Mouse (Mus musculus): Measurements from ENCODE around the gene Ccser2. TPM values are rescaled to one million over a fixed set of nuclear protein-coding genes. Genes with fewer than 3 reads are reported as not detected.

The Ccser2 gene
- polyA plus RNA-seq, 1 experiment from 2014 or later, result 40.9 TPM

DNA sequence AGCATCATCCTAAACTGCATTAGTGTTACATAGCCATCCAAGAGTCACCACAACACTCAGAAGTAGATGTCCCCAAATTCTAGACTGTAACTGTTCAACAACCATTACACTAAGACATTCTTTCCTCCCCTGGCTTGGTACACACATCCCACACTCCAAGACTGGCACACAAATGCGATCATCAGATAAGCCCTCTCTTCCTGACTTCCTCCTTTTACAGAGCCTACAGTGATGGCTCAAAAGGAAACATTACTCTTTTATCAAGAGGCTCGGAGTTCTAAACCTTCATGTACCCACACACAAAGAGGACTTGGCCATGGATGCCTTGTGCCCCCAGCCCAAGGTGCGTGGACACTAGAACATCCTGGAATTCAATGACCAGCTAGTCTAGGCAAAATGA, 45.2 kb downstream of the Ccser2 start:
- H3K36me3 ChIP-seq (ENCODE audit: control insufficient read depth, insufficient read depth, low read length), result no peaks in the 10 kb centered on the region
- H3K4me3 ChIP-seq (ENCODE audit: low read length), result no peak overlapping the region
- no peaks in the 10 kb centered on the region for H3K27me3 ChIP-seq (ENCODE audit: control insufficient read depth, insufficient read depth, low read depth, low read length)
- no peaks in the 10 kb centered on the region for H3K9me3 ChIP-seq (ENCODE audit: control insufficient read depth, low read length)
- peaks cover 3% of the 10 kb centered on the region for H3K4me1 ChIP-seq (replicated peaks; ENCODE audit: control insufficient read depth, insufficient read depth, low read length)
- H3K9ac ChIP-seq (ENCODE audit: low read length), result no peak overlapping the region
- H3K4me2 ChIP-seq (ENCODE audit: low read depth, low read length), result no peak overlapping the region
- 74% methylated on average over 3 of the region's 3 CpGs for WGBS
- ATAC-seq (ENCODE audit: low read depth), result no peak
- no peak overlapping the region for H3K27ac ChIP-seq (ENCODE audit: low read length)

DNA sequence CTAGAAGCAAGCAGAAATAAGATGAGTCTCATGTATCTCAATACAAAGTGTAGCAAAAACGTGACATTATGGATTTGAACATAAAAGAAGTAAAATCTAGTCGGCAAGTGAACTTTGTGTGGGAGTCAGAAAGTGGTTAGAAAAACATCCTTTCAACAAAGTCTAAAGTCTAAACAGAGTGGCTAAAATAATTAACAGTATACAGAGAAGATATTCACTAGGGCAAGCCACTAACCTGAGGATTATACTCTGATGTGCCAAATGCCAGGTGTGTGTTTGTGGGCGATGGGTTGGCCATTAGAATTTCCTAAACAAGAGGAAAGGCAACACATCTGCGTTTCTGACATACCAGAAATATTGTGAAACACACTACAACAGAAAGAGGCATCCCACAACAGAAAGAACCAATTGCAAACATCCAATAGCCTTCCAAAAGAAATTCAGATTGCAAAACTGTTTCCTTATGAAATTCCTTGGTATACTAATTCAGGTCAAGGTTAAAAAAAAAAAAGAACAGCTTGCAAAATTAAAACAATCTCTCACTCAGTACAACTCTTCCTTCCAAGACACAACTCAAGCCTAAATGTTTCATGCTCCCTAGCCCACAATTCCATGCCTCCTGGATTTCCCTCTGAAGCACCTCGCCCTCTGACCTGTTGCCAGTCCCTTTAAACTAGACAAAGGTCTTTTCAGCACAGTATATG, 47.1 kb downstream of the Ccser2 start:
- no peak overlapping the region for H3K4me3 ChIP-seq (ENCODE audit: low read length)
- H3K9ac ChIP-seq (ENCODE audit: low read length), result no peak overlapping the region
- 79% methylated on average over 5 of the region's 5 CpGs for WGBS

DNA sequence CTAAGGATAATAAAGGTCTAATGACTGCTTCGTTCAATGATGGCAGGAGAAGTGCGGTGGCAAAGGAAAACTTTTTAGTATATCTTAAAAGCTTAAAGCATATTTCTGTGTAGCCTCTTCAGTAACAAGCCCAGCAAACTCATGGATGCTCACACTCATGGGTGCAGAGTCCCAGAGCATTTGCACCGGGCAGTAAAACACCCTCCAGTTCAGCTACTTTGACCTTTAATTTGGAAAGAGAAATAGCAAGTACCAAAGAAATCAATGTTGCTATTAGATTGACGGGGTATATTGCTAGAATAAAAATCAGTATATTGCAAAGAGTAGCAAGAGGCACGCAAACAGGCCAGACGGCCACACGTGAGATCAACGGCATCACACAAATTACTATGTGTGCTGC, 48.7 kb downstream of the Ccser2 start:
- H3K4me2 ChIP-seq (ENCODE audit: low read depth, low read length), result no peak overlapping the region
- no peak overlapping the region for H3K9ac ChIP-seq (ENCODE audit: low read length)
- ATAC-seq (ENCODE audit: low read depth), result no peak
- H3K4me1 ChIP-seq (replicated peaks; ENCODE audit: control insufficient read depth, insufficient read depth, low read length), result peaks cover 3% of the 10 kb centered on the region
- peaks cover 3% of the 10 kb centered on the region; the same call in 1 of the 2 replicates for H3K36me3 ChIP-seq (ENCODE audit: control insufficient read depth, insufficient read depth, low read length)
- no peaks in the 10 kb centered on the region for H3K9me3 ChIP-seq (ENCODE audit: control insufficient read depth, low read length)
- H3K27me3 ChIP-seq (ENCODE audit: control insufficient read depth, insufficient read depth, low read depth, low read length), result no peaks in the 10 kb centered on the region
- no peak overlapping the region for H3K4me3 ChIP-seq (ENCODE audit: low read length)
- 88% methylated on average over 8 of the region's 8 CpGs for WGBS
- peak overlapping the region; percentile 97 for H3K27ac ChIP-seq (ENCODE audit: low read length)

More for the DNA sequence above, 47.1 kb downstream of the Ccser2 start:
- ATAC-seq (ENCODE audit: low read depth), result no peak
- Histone ChIP-seq H3K27me3 (ENCODE audit: control insufficient read depth, insufficient read depth, low read depth, low read length) (no peaks in the 10 kb centered on the region), H3K4me1 (replicated peaks; ENCODE audit: control insufficient read depth, insufficient read depth, low read length) (peaks cover 3% of the 10 kb centered on the region), H3K27ac (ENCODE audit: low read length) (no peak overlapping the region), H3K36me3 (ENCODE audit: control insufficient read depth, insufficient read depth, low read length) (peaks cover 3% of the 10 kb centered on the region; the same call in 1 of the 2 replicates), H3K9me3 (ENCODE audit: control insufficient read depth, low read length) (no peaks in the 10 kb centered on the region), H3K4me2 (ENCODE audit: low read depth, low read length) (no peak overlapping the region)

DNA sequence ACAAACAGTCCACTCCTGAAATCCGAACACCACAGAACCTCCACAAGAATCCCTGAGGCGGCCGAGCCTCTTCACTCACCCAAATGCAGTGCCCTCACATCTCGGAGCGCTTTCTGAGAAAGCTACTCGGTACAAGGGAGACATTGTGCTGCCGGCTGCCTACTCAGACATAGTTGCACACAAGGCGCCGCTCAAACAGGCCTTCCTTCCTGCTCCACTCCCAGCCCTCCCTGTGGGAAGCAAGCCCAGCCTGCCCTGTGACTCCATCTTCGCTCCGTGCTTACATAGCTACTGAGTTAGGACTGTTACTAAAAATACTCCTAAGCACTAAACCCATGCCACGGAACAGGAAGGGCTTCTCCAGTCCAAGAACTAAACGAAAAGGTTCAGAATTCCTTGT, 49.4 kb downstream of the Ccser2 start:
- Histone ChIP-seq H3K9ac (ENCODE audit: low read length) (peak overlapping the region; percentile 79), H3K36me3 (ENCODE audit: control insufficient read depth, insufficient read depth, low read length) (peaks cover 3% of the 10 kb centered on the region; the same call in 1 of the 2 replicates), H3K4me2 (ENCODE audit: low read depth, low read length) (peak overlapping the region; percentile 55), H3K4me3 (ENCODE audit: low read length) (peak overlapping the region; percentile 48), H3K27ac (ENCODE audit: low read length) (peak overlapping the region; percentile 97), H3K9me3 (ENCODE audit: control insufficient read depth, low read length) (no peaks in the 10 kb centered on the region), H3K4me1 (replicated peaks; ENCODE audit: control insufficient read depth, insufficient read depth, low read length) (peaks cover 3% of the 10 kb centered on the region), H3K27me3 (ENCODE audit: control insufficient read depth, insufficient read depth, low read depth, low read length) (no peaks in the 10 kb centered on the region)
- 16% methylated on average over 13 of the region's 13 CpGs for WGBS
- peak; percentile 97 for ATAC-seq (ENCODE audit: low read depth)

DNA sequence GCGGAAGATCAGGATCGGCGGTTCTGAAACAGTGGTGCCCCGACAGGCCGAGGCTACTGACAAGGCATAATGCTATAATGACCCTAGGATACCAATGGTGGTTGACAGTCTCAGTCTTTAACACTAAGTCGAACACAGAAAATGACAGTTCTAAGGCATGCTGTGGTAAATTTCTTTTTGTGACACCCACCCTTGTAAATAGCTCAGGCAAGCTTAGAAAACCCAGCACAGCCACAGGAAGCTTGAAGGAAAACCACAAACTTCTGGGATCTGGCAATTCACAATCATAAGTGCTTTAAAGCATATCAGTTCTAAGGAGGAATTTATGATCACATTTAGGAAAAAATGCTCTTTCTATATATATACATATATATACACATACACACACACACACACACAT, 53.4 kb downstream of the Ccser2 start:
- H3K36me3 ChIP-seq (ENCODE audit: control insufficient read depth, insufficient read depth, low read length), result peaks cover 3% of the 10 kb centered on the region; the same call in 1 of the 2 replicates
- no peak overlapping the region for H3K9ac ChIP-seq (ENCODE audit: low read length)
- H3K4me3 ChIP-seq (ENCODE audit: low read length), result no peak overlapping the region
- WGBS, result 93% methylated on average over 6 of the region's 6 CpGs
- no peak overlapping the region for H3K27ac ChIP-seq (ENCODE audit: low read length)
- no peaks in the 10 kb centered on the region for H3K9me3 ChIP-seq (ENCODE audit: control insufficient read depth, low read length)
- no peak for ATAC-seq (ENCODE audit: low read depth)
- H3K4me2 ChIP-seq (ENCODE audit: low read depth, low read length), result no peak overlapping the region
- no peaks in the 10 kb centered on the region for H3K27me3 ChIP-seq (ENCODE audit: control insufficient read depth, insufficient read depth, low read depth, low read length)
- peaks cover 6% of the 10 kb centered on the region for H3K4me1 ChIP-seq (replicated peaks; ENCODE audit: control insufficient read depth, insufficient read depth, low read length)

DNA sequence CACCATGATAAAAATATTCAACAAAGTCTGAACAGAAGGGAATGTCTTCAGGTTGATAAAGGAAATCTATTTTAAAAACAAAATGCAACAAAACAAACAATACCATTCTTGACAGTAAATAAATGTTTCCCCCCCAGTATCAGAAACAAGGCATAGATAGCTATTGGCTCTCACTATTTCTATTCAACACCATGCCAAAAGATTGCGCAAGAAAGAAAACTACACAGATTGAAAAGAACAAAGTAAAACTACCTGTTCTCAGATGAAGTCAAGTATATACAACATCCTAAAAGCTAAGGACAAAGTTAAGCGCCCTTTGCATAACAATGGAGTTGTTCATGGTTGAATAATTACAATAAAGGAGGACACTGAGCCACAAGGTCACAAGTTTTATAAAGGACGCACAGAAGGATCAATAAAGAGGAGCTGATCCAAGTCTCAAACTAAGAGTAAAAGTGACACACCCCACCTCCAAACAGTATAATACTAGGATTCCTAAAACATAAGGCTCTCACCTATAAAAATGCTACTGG, 54.0 kb downstream of the Ccser2 start:
- Histone ChIP-seq H3K36me3 (ENCODE audit: control insufficient read depth, insufficient read depth, low read length) (peaks cover 3% of the 10 kb centered on the region; the same call in 1 of the 2 replicates), H3K4me1 (replicated peaks; ENCODE audit: control insufficient read depth, insufficient read depth, low read length) (peaks cover 5% of the 10 kb centered on the region), H3K9me3 (ENCODE audit: control insufficient read depth, low read length) (no peaks in the 10 kb centered on the region), H3K4me3 (ENCODE audit: low read length) (no peak overlapping the region), H3K27me3 (ENCODE audit: control insufficient read depth, insufficient read depth, low read depth, low read length) (no peaks in the 10 kb centered on the region), H3K9ac (ENCODE audit: low read length) (no peak overlapping the region), H3K27ac (ENCODE audit: low read length) (no peak overlapping the region), H3K4me2 (ENCODE audit: low read depth, low read length) (no peak overlapping the region)
- no peak for ATAC-seq (ENCODE audit: low read depth)
- 98% methylated on average over 3 of the region's 3 CpGs for WGBS

DNA sequence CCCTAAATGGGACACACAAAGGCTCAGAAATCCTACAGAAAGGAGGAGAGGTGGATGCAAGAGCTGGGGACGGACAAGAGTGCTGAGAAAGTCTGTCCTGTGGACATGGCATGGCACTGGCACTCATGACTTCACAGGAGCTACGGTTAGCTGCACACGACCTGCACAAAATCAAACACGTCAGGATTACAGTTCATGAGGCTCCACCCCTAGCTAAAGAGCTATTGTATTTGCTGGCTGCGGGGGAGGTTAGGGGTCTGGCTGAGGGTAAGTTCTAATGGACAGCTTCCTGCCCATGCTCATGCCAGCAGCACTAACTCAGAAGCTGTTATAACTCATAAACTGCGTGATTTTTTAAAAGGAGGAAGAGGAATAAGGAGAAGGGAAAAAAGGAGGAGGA, 56.8 kb downstream of the Ccser2 start:
- no peak for ATAC-seq (ENCODE audit: low read depth)
- no peak overlapping the region for H3K27ac ChIP-seq (ENCODE audit: low read length)

DNA sequence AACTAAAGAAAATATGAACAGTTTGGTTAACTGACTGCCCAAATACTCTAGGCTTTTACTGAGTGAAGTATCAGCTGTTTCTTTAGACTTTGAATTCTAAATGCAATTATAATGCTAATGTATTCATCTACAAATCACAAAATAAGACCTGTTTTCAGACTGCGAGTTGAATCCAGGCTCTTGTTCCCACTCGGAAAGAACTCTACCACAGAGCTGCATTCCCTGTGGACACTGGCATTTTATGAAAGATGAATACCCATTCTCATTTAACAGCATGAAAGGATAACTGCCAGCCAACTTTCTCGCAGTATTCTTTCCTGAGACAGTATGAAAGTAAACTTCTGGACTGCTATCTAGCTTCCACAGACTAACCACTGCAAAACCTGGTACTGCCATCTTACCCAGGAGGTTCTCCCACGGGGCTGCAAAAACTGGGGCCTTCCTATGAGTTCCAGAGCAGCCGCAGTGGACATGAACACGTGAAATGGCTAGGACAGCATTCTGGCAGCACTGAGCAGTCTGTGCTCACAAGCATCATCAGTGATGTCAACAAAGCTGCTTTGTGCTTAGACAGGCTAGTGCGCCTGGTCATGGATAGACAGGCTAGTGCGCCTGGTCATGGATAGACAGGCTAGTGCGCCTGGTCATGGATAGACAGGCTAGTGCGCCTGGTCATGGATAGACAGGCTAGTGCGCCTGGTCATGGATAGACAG, 62.6 kb downstream of the Ccser2 start:
- Histone ChIP-seq H3K4me2 (ENCODE audit: low read depth, low read length) (no peak overlapping the region), H3K27ac (ENCODE audit: low read length) (no peak overlapping the region), H3K9me3 (ENCODE audit: control insufficient read depth, low read length) (no peaks in the 10 kb centered on the region), H3K4me1 (replicated peaks; ENCODE audit: control insufficient read depth, insufficient read depth, low read length) (no peaks in the 10 kb centered on the region), H3K4me3 (ENCODE audit: low read length) (no peak overlapping the region), H3K27me3 (ENCODE audit: control insufficient read depth, insufficient read depth, low read depth, low read length) (no peaks in the 10 kb centered on the region), H3K36me3 (ENCODE audit: control insufficient read depth, insufficient read depth, low read length) (no peaks in the 10 kb centered on the region), H3K9ac (ENCODE audit: low read length) (no peak overlapping the region)
- 92% methylated on average over 10 of the region's 11 CpGs for WGBS
- ATAC-seq (ENCODE audit: low read depth), result no peak

More for the DNA sequence above, 56.8 kb downstream of the Ccser2 start:
- Histone ChIP-seq H3K4me2 (ENCODE audit: low read depth, low read length) (no peak overlapping the region), H3K9me3 (ENCODE audit: control insufficient read depth, low read length) (no peaks in the 10 kb centered on the region), H3K9ac (ENCODE audit: low read length) (no peak overlapping the region), H3K27me3 (ENCODE audit: control insufficient read depth, insufficient read depth, low read depth, low read length) (no peaks in the 10 kb centered on the region), H3K4me3 (ENCODE audit: low read length) (no peak overlapping the region), H3K4me1 (replicated peaks; ENCODE audit: control insufficient read depth, insufficient read depth, low read length) (peaks cover 3% of the 10 kb centered on the region), H3K36me3 (ENCODE audit: control insufficient read depth, insufficient read depth, low read length) (no peaks in the 10 kb centered on the region)
- 28% methylated on average over 6 of the region's 6 CpGs for WGBS

DNA sequence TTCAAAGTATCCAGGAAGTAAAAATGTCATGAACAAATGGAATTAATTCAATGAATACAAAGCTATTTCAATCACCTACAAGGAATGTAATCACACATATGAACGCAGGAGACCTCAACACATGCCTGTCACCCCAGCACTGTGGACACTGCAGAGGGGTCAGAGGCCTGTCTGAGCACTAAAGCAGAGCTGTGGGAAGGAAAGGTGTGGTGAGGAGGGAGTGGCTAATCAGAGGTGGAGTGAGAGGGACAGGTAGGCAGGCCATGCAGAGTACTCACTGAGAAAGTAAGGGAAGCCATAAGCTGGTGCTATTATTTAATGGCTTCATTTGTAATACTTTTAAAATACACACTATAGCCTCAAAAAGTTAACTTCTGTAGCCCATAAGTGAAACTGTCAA, 64.4 kb downstream of the Ccser2 start:
- H3K4me3 ChIP-seq (ENCODE audit: low read length), result no peak overlapping the region
- H3K9me3 ChIP-seq (ENCODE audit: control insufficient read depth, low read length), result no peaks in the 10 kb centered on the region
- H3K27ac ChIP-seq (ENCODE audit: low read length), result no peak overlapping the region
- WGBS, result 62% methylated on average over 1 of the region's 1 CpGs
- no peak overlapping the region for H3K4me2 ChIP-seq (ENCODE audit: low read depth, low read length)
- ATAC-seq (ENCODE audit: low read depth), result no peak
- no peak overlapping the region for H3K9ac ChIP-seq (ENCODE audit: low read length)
- no peaks in the 10 kb centered on the region for H3K27me3 ChIP-seq (ENCODE audit: control insufficient read depth, insufficient read depth, low read depth, low read length)
- 0 out of 2 replicates have a peak, but pooled peaks cover 6% of the 10 kb centered on the region for H3K36me3 ChIP-seq (ENCODE audit: control insufficient read depth, insufficient read depth, low read length)
- H3K4me1 ChIP-seq (replicated peaks; ENCODE audit: control insufficient read depth, insufficient read depth, low read length), result no peaks in the 10 kb centered on the region

Measured in lung, embryonic 16.5 days (tissue).